Mouse (Mus musculus) hindbrain, embryonic 14.5 days (tissue): ENCODE measurements around the gene Lman2. TPM values are rescaled to one million over a fixed set of nuclear protein-coding genes. Genes with fewer than 3 reads are reported as not detected.

Experiments used
- ATAC-seq: fragments of 200-750 bp; cut with Nextera tagmentation; 2 replicates; pipeline ENCODE4 v1.8.0; 2017; ENCODE audit warnings: moderate number of reproducible peaks, mild to moderate bottlenecking, moderate TSS enrichment, moderate library complexity; ENCODE audit not compliant: low FRiP score
- DNase-seq: peaks from one replicate; pipeline ENCODE4 v3.0.0-alpha.2; 2015; ENCODE audit warnings: low spot score
- H3K27ac ChIP-seq: fragments of 300-500 bp; sonication (generic); 2 replicates; pipeline ENCODE4 v1.5.1; 2014; ENCODE audit warnings: mild to moderate bottlenecking, moderate library complexity
- H3K27me3 ChIP-seq: fragments of 300-500 bp; sonication (generic); 2 replicates; pipeline ENCODE4 v1.6.1; 2014; ENCODE audit warnings: mild to moderate bottlenecking, low read length, mixed read lengths; ENCODE audit not compliant: control insufficient read depth, insufficient read depth
- H3K36me3 ChIP-seq: fragments of 300-500 bp; sonication (generic); replicated peaks from 2 replicates; pipeline ENCODE4 v1.6.1; 2014; ENCODE audit not compliant: control insufficient read depth, insufficient read depth
- H3K4me1 ChIP-seq: fragments of 300-500 bp; sonication (generic); replicated peaks from 2 replicates; pipeline ENCODE4 v1.6.1; 2014; ENCODE audit warnings: antibody characterized with exemption, low read length, mixed read lengths; ENCODE audit not compliant: control insufficient read depth, insufficient read depth
- H3K4me2 ChIP-seq: fragments of 300-500 bp; sonication (generic); replicated peaks from 2 replicates; pipeline ENCODE4 v1.6.1; 2014; ENCODE audit warnings: mild to moderate bottlenecking, moderate library complexity
- H3K4me3 ChIP-seq: fragments of 300-500 bp; sonication (generic); replicated peaks from 2 replicates; pipeline ENCODE4 v1.5.1; 2014; ENCODE audit warnings: mild to moderate bottlenecking, low read length
- H3K9ac ChIP-seq: fragments of 300-500 bp; sonication (generic); 2 replicates; pipeline ENCODE4 v1.6.1; 2014
- H3K9me3 ChIP-seq: fragments of 300-500 bp; sonication (generic); 2 replicates; pipeline ENCODE4 v1.6.1; 2016; ENCODE audit warnings: low read length; ENCODE audit not compliant: control insufficient read depth
- WGBS: fragments of 180-500 bp; shearing (Covaris S2); extraction: QIAGEN DNeasy Blood & Tissue Kit; methylation state at CpG from one replicate; pipeline ENCODE4 v1.1.7; 2014; 5-methylcytosine and 5-hydroxymethylcytosine counted together
- polyA plus RNA-seq: library from polyadenylated mRNA; unstranded; fragments of >200 nt; fragmentation: Nextera tagmentation; extraction: Ambion mirVana; gene quantifications from 2 replicates; pipeline ENCODE4 v1.2.1, GENCODE M21; 2014

The Lman2 gene
- polyA plus RNA-seq, 1 experiment from 2014 or later = 44.8 TPM

DNA sequence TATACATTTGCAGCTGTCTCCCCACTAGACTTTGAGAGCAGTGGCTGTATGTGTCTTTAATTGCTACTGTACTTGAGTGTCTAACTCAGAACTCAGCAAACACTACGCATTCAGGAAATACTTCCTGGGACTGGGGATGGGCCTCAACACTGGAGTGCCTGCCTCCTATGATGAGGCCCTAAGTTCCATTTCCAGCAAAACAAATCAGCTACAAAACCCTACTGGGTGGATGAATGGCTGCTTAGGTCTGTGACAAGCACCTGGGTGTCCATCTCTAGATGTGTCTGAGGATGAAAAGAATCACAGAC, 37.4 kb upstream of the Lman2 start:
- no peak overlapping the region for H3K4me2 ChIP-seq
- no peak overlapping the region for H3K27ac ChIP-seq
- H3K36me3 ChIP-seq = no peaks in the 10 kb centered on the region
- 87% methylated on average over 1 of the region's 1 CpGs for WGBS
- H3K4me3 ChIP-seq = no peak overlapping the region
- ATAC-seq (no peak), DNase-seq (no peak)
- H3K27me3 ChIP-seq = no peaks in the 10 kb centered on the region; the same call in 1 of the 2 replicates
- 0 out of 2 replicates have a peak, but pooled peaks cover 5% of the 10 kb centered on the region for H3K4me1 ChIP-seq
- H3K9me3 ChIP-seq = no peaks in the 10 kb centered on the region
- no peak overlapping the region for H3K9ac ChIP-seq

DNA sequence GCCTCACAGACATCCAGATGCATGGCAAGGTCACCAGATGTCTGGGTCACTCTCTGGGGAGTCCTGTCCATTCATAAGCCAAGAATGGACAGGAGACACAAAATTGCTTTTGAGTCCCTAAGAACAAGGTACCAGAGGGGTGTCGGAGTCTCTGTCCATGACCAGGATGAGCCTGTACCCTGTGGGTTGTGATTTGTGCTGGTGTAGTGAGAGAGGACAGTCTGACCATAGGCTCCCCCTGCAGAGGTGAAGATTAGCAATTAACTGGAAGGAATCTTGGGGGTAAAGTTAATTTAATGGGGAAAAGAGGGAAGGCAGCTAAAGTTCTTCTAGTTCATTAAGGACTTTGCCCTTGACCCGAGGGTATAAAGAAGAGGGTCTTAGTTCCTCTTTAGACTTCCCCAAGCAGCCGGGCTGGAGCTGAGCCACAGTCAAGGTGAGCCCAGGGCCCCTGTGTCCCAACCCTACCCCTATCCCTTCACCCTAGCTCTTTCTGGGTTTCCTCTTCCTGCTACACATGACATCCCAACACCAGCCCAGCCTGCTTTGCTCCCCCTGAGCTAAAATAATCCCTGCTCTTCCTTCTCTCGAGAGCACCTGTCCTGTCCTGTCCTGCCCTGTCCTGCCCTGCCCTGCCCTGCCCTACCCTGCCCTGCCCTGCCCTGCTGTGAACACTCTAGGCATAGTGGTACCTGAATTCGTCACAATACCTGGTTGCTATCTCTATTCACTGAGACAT, 36.9 kb upstream of the Lman2 start:
- Histone ChIP-seq H3K27ac (no peak overlapping the region), H3K4me3 (no peak overlapping the region), H3K27me3 (no peaks in the 10 kb centered on the region; the same call in 1 of the 2 replicates), H3K4me1 (0 out of 2 replicates have a peak, but pooled peaks cover 5% of the 10 kb centered on the region), H3K9me3 (no peaks in the 10 kb centered on the region), H3K36me3 (no peaks in the 10 kb centered on the region), H3K4me2 (no peak overlapping the region), H3K9ac (no peak overlapping the region)
- 64% methylated on average over 5 of the region's 5 CpGs for WGBS
- ATAC-seq (no peak), DNase-seq (no peak)

DNA sequence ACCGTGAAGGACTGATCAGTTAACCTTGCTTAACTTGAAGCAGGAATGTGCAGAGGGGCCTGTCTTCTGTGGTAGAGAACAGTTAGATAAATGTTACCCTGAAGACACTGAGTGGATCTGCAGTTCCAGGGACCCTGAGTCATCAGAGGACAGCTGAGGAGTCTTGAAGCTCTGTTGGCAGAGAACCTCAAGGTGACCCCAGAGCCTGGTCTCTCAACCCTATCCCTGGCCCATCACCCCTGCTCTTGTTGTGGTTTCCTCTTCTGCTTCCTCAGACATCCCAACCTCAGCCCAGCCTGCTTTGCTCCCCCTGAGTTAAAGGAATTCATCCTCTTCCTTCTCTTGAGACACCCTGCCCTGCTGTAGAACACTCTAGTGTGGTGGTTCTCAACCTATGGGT, 35.5 kb upstream of the Lman2 start, which contains the start of gene Slc34a1:
Gene Slc34a1, plus strand, starts transcription at position 100 of the 400 bp plus-strand sequence.
- Histone ChIP-seq H3K27me3 (no peaks in the 10 kb centered on the region; the same call in 1 of the 2 replicates), H3K4me3 (no peak within 1 kb of the TSS), H3K27ac (no peak within 1 kb of the TSS), H3K4me2 (no peak within 1 kb of the TSS), H3K36me3 (no peaks in the 10 kb centered on the region), H3K9me3 (no peaks in the 10 kb centered on the region), H3K4me1 (no peaks in the 10 kb centered on the region), H3K9ac (no peak within 1 kb of the TSS)
- DNase-seq (no peak), ATAC-seq (no peak)
- 94% methylated on average over 1 of the region's 1 CpGs for WGBS

DNA sequence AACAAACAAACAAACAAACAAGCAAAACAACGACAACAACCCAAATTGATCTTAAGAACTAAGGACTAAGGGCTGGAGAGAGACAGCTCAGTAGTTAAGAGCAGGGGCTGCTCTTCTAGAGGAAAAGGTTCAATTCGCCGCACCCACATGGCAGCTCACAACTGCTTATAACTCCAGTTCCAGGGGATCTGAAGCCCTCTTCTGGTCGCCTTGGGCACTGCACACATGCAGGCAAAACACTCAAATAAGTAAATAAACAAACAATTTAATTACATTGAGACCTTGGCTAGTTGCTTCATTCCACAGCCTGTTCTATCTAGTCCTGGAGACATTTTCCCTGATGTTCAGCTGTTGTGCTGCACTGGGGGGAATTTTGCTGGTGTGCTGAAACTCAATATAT, 30.4 kb upstream of the Lman2 start:
- ATAC-seq = no peak
- Histone ChIP-seq H3K27ac (no peak overlapping the region), H3K36me3 (no peaks in the 10 kb centered on the region), H3K27me3 (no peaks in the 10 kb centered on the region; the same call in 1 of the 2 replicates), H3K4me2 (no peak overlapping the region), H3K4me3 (no peak overlapping the region), H3K4me1 (no peaks in the 10 kb centered on the region), H3K9me3 (no peaks in the 10 kb centered on the region), H3K9ac (no peak overlapping the region)
- 81% methylated on average over 4 of the region's 4 CpGs for WGBS
- DNase-seq = no peak

DNA sequence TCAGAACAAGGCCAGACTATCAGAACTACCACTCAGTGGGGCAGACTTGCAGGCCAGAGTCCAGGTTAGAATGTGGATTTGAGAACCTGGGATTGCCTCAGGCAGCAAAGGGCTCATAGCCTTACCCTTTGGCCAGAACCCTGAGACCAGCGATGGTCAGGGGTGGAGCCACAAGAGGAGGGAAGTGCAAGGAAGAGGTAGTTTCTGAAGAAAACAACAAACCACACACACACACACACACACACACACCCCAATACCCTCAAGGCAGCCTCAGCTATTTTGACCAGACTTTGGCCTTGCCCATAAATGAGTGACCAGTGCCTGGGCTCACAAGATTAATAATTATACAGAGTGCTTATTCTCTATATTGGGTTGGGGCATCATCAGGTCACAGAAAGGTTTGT, 29.0 kb upstream of the Lman2 start:
- no peaks in the 10 kb centered on the region; the same call in 1 of the 2 replicates for H3K27me3 ChIP-seq
- H3K27ac ChIP-seq = no peak overlapping the region
- ATAC-seq = no peak
- no peaks in the 10 kb centered on the region for H3K36me3 ChIP-seq
- H3K4me2 ChIP-seq = no peak overlapping the region
- H3K9me3 ChIP-seq = no peaks in the 10 kb centered on the region
- 92% methylated on average over 1 of the region's 1 CpGs for WGBS
- no peak overlapping the region for H3K9ac ChIP-seq
- no peaks in the 10 kb centered on the region for H3K4me1 ChIP-seq
- H3K4me3 ChIP-seq = no peak overlapping the region
- DNase-seq = no peak

DNA sequence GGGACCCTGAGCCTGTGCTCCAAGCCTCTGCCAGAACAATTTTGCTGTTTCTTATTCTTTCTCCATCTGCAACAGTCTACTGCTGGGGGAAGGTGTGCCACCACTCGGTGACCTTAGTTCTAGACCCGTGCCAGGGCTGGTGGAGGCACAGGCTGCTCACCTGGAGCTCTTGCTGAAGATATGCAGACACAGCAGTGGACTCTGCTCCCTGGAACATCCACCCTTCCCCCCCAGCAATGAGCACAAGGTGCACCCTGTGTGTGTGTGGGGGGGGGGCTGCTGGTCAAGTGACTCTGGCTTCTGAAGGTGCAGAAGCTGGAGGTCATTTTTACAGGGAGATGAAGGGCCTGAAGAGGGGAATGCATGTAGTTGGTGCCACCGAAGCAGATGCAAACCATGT, 28.1 kb upstream of the Lman2 start:
- Histone ChIP-seq H3K9me3 (no peaks in the 10 kb centered on the region), H3K4me1 (no peaks in the 10 kb centered on the region), H3K9ac (no peak overlapping the region), H3K27me3 (no peaks in the 10 kb centered on the region), H3K4me3 (no peak overlapping the region), H3K36me3 (no peaks in the 10 kb centered on the region), H3K27ac (no peak overlapping the region), H3K4me2 (no peak overlapping the region)
- 82% methylated on average over 3 of the region's 3 CpGs for WGBS
- DNase-seq (no peak), ATAC-seq (no peak)

DNA sequence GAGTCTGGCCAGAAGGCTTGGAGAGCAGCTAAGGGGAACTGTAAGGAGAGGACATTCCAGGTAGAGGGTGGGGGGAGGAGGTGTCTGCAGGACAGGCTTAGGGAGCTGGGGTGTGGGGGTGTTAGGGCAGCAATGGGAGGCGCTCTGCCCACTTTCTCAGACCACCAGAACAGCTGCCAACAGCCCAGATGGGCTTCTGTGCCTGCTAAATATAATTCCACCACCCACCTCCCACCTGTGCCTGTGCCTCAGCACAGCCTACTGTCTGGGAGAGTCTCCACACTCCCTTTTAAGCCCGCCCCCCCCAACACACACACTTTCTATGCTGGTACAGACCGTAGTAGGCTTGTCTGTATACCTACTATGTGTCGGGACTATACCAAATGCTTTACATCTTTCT, 19.2 kb upstream of the Lman2 start:
- no peak overlapping the region for H3K4me2 ChIP-seq
- H3K9me3 ChIP-seq = no peaks in the 10 kb centered on the region
- H3K4me1 ChIP-seq = no peaks in the 10 kb centered on the region
- H3K4me3 ChIP-seq = no peak overlapping the region
- DNase-seq (no peak), ATAC-seq (no peak)
- no peak overlapping the region for H3K27ac ChIP-seq
- H3K27me3 ChIP-seq = peaks cover 51% of the 10 kb centered on the region
- H3K36me3 ChIP-seq = no peaks in the 10 kb centered on the region
- H3K9ac ChIP-seq = no peak overlapping the region
- WGBS = 81% methylated on average over 4 of the region's 4 CpGs

DNA sequence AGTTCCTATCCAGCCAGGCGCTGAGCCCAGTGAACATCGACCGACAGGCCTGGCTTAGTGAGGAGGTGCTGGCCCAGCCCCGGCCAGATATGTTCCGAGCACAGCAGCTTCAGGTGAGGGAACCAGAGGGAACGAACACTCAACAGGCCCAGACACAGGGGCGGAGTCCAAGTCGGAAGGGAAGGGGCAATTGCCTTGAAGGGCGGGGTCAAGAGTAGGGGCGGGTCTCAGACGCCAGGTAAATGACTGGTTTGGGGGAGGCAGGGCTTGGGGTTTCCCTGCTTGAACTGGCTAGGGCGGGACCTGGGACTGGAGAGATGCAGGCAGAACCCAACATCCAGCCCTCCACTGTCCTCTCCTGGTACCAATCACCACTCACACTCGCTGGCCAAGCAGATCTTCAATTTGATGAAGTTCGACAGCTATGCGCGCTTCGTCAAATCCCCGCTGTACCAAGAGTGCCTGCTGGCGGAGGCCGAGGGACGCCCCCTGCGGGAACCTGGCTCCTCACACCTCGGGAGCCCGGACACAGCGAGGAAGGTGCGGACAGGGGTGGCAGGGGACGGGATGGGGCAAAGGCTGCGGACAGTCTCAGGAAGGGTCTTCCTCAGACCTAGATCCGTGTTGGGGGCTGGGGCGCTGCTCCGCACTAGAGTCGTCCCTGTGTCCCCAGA, 16.5 kb upstream of the Lman2 start:
- WGBS = 7% methylated on average over 32 of the region's 32 CpGs
- peaks cover 51% of the 10 kb centered on the region for H3K27me3 ChIP-seq

DNA sequence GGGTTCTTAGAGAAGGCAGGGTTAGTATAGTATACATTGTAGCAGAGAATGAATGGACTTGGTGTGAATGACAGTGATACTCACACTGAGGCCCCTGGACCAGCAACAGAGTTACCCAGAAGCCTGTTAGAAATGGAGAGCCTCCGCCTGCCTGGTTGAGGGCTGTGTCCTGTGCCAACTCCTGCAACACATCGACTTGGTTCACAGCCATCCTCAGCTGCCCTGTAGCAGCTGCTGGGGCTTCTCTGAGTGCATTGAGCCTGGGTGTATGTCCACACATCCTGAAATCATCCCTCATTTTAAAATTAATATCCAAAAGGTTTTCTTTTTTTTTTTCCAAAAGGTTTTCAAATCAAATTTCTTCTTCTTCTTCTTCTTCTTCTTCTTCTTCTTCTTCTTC, 13.3 kb upstream of the Lman2 start:
- H3K4me2 ChIP-seq = no peak overlapping the region
- no peak for DNase-seq
- no peak overlapping the region for H3K4me3 ChIP-seq
- no peak for ATAC-seq
- H3K27ac ChIP-seq = no peak overlapping the region
- no peak overlapping the region for H3K9ac ChIP-seq
- H3K9me3 ChIP-seq = no peaks in the 10 kb centered on the region
- WGBS = 72% methylated on average over 2 of the region's 2 CpGs
- H3K36me3 ChIP-seq = no peaks in the 10 kb centered on the region
- H3K4me1 ChIP-seq = no peaks in the 10 kb centered on the region
- peaks cover 38% of the 10 kb centered on the region for H3K27me3 ChIP-seq

More for the DNA sequence above, 16.5 kb upstream of the Lman2 start:
- Histone ChIP-seq H3K9ac (no peak overlapping the region), H3K4me2 (no peak overlapping the region), H3K4me3 (no peak overlapping the region), H3K4me1 (no peaks in the 10 kb centered on the region), H3K36me3 (no peaks in the 10 kb centered on the region), H3K9me3 (no peaks in the 10 kb centered on the region), H3K27ac (no peak overlapping the region)
- DNase-seq (no peak), ATAC-seq (no peak)
